ENCODE assay signal across 8 mouse cellular contexts in the genomic region with DNA sequence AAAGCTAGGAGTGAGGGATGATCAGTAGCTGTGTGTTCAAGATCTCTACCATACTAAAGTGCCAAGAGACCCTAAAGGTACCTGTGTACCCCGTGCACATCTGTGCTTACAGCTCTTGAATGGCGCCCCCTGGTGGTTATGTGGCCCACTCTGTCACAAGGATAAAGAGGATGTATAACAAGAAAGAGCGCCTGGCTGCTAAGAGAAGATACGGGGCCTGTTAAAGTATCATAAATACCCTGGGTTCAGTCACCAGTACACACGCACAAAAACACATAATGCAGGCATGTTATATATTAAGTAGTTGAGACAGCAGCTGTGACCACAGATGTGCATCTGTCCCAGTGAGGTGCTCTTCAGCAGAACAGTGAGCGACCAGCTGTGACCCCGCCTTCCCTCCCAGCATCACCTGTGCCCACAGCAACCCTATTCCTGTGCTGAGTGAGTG. TPM values are rescaled to one million over a fixed set of nuclear protein-coding genes. Genes with fewer than 3 reads are reported as not detected.
DNase-seq lines count a peak whose midpoint lies in the region; ATAC-seq and TF ChIP-seq lines count a peak whose summit lies in the region.

No protein-coding gene starts in this region.

- H3K9me3 ChIP-seq in ES-Bruce4 (replicated peaks; ENCODE audit: control insufficient read depth, insufficient read depth, low read length, poor library complexity, severe bottlenecking), result no peaks in the 10 kb centered on the region
- no peaks in the 10 kb centered on the region for H3K9me3 ChIP-seq in liver, embryonic 11.5 days (ENCODE audit: control insufficient read depth, low read length)
- H3K9me3 ChIP-seq in neural tube, embryonic 11.5 days (ENCODE audit: control insufficient read depth, low read length), result no peaks in the 10 kb centered on the region

- TF ChIP-seq POLR2A in ES-Bruce4 (IDR thresholded peaks at IDR 0.05; ENCODE audit: insufficient read depth, low read length), result no peak

- intact Hi-C loops in gastrocnemius, adult 2 months (cut with DNase I), result loop anchor here (2.0 kb wide), 1 partner anchor 60 kb away; the partner anchor contains the start of gene Zfp710

- TF ChIP-seq EP300 in ES-Bruce4 (IDR thresholded peaks at IDR 0.05; ENCODE audit: insufficient read depth, low read depth, low read length), result no peak

- no peaks in the 10 kb centered on the region for H3K4me1 ChIP-seq in ES-Bruce4 (ENCODE audit: control insufficient read depth, insufficient read depth, low read length)
- H3K4me1 ChIP-seq in liver, embryonic 11.5 days (replicated peaks; ENCODE audit: control insufficient read depth, insufficient read depth, low read length), result peaks cover 10% of the 10 kb centered on the region; the same call in 1 of the 2 replicates
- no peaks in the 10 kb centered on the region for H3K4me1 ChIP-seq in neural tube, embryonic 11.5 days (ENCODE audit: control insufficient read depth, insufficient read depth, low read length)

- no peak overlapping the region for H3K27ac ChIP-seq in gastrocnemius, adult 2 months
- H3K27ac ChIP-seq in ES-Bruce4 (ENCODE audit: insufficient read depth, low read length), result no peak overlapping the region
- no peak overlapping the region for H3K27ac ChIP-seq in liver, embryonic 11.5 days (ENCODE audit: low read depth, low read length)
- no peak overlapping the region for H3K27ac ChIP-seq in neural tube, embryonic 11.5 days (ENCODE audit: low read depth, low read length)

- peak; percentile 79 for TF ChIP-seq CTCF in gastrocnemius, adult 2 months (IDR thresholded peaks at IDR 0.05)
- TF ChIP-seq CTCF in ES-Bruce4 (IDR thresholded peaks at IDR 0.05; ENCODE audit: low read depth, low read length), result peak; percentile 79

- no peak overlapping the region for H3K4me3 ChIP-seq in gastrocnemius, adult 2 months
- no peak overlapping the region for H3K4me3 ChIP-seq in ES-Bruce4 (ENCODE audit: low read depth, low read length)
- H3K4me3 ChIP-seq in liver, embryonic 11.5 days (ENCODE audit: low read depth, low read length), result no peak overlapping the region
- no peak overlapping the region for H3K4me3 ChIP-seq in neural tube, embryonic 11.5 days (ENCODE audit: low read depth, low read length)

- H3K4me2 ChIP-seq in liver, embryonic 11.5 days, result no peak overlapping the region
- no peak overlapping the region for H3K4me2 ChIP-seq in neural tube, embryonic 11.5 days (ENCODE audit: low read depth)

- 61% methylated on average over 7 of the region's 7 CpGs for WGBS in liver, embryonic 11.5 days
- 61% methylated on average over 7 of the region's 7 CpGs for WGBS in neural tube, embryonic 11.5 days

- ATAC-seq in common myeloid progenitor, adult 5-6 weeks (replicated peaks; ENCODE audit: low read depth, poor library complexity, severe bottlenecking), result peak; percentile 71
- ATAC-seq in liver, embryonic 11.5 days (replicated peaks; ENCODE audit: low FRiP score), result no peak
- ATAC-seq in neural tube, embryonic 11.5 days (ENCODE audit: insufficient read depth, low FRiP score, low TSS enrichment), result peak; percentile 49; the same call in 1 of the 2 replicates

- DNase-seq in gastrocnemius, adult 2 months, result peak; percentile 81
- no peak for DNase-seq in gastrocnemius, postnatal 25 days
- peak; percentile 80 for DNase-seq in heart, postnatal 4 days
- peak; percentile 63 for DNase-seq in liver, embryonic 11.5 days (ENCODE audit: low spot score)
- DNase-seq in neural tube, embryonic 11.5 days (ENCODE audit: low spot score), result peak; percentile 78
- no peak for DNase-seq in urinary bladder, adult 18-20 months (ENCODE audit: low spot score in 2 of 2)

- no peaks in the 10 kb centered on the region for H3K27me3 ChIP-seq in ES-Bruce4 (ENCODE audit: control insufficient read depth, insufficient read depth, low read length, poor library complexity, severe bottlenecking)
- H3K27me3 ChIP-seq in liver, embryonic 11.5 days (replicated peaks; ENCODE audit: control insufficient read depth, insufficient read depth, low read length), result no peaks in the 10 kb centered on the region
- no peaks in the 10 kb centered on the region for H3K27me3 ChIP-seq in neural tube, embryonic 11.5 days (ENCODE audit: control insufficient read depth, insufficient read depth, low read length)

- H3K36me3 ChIP-seq in ES-Bruce4 (ENCODE audit: control insufficient read depth, insufficient read depth, low read length, poor library complexity, severe bottlenecking), result peaks cover 44% of the 10 kb centered on the region
- peaks cover 19% of the 10 kb centered on the region for H3K36me3 ChIP-seq in liver, embryonic 11.5 days (ENCODE audit: control insufficient read depth, insufficient read depth, low read length)
- H3K36me3 ChIP-seq in neural tube, embryonic 11.5 days (ENCODE audit: control insufficient read depth, insufficient read depth, low read length), result peaks cover 11% of the 10 kb centered on the region

- no peak overlapping the region for H3K9ac ChIP-seq in ES-Bruce4 (ENCODE audit: low read depth, poor library complexity, severe bottlenecking)
- no peak overlapping the region for H3K9ac ChIP-seq in liver, embryonic 11.5 days (ENCODE audit: low read depth, low read length)
- no peak overlapping the region for H3K9ac ChIP-seq in neural tube, embryonic 11.5 days (ENCODE audit: low read length)

RNA-seq across cellular contexts. Expression of gene Idh2, which starts 30.7 kb away (rescaled TPM):
- total RNA-seq in gastrocnemius, adult 2 months (2021), result 100 to 1,000 TPM; 236 to 647 TPM
- 100 to 1,000 TPM; 102 to 256 TPM for total RNA-seq in gastrocnemius, postnatal 25 days (2021)
- 178 and 182 TPM in 2 replicates for polyA plus RNA-seq in ES-Bruce4 (2011; ENCODE audit: insufficient read depth, insufficient read length, low read depth, missing spikeins)
- 233 and 240 TPM in 2 replicates for total RNA-seq in common myeloid progenitor, adult 5-6 weeks (2017)
- 1,000 to 10,000 TPM; 1,640 to 1,742 TPM for total RNA-seq in heart, postnatal 4 days (2021)
- polyA plus RNA-seq in liver, embryonic 11.5 days (2014; fragmentation: Nextera tagmentation; extraction: Ambion mirVana), result 259 and 268 TPM in 2 replicates
- 371 and 381 TPM in 2 replicates for polyA plus RNA-seq in neural tube, embryonic 11.5 days (2014; fragmentation: Nextera tagmentation; extraction: Ambion mirVana)

RNA-seq across cellular contexts. Expression of gene Zfp710, which starts 59.9 kb away (rescaled TPM):
- total RNA-seq in gastrocnemius, adult 2 months (2021), result 10 to 100 TPM; 21.5 to 37.5 TPM
- 10 to 100 TPM; 20.8 to 27.9 TPM for total RNA-seq in gastrocnemius, postnatal 25 days (2021)
- polyA plus RNA-seq in ES-Bruce4 (2011; ENCODE audit: insufficient read depth, insufficient read length, low read depth, missing spikeins), result 80.1 and 86.7 TPM in 2 replicates
- total RNA-seq in common myeloid progenitor, adult 5-6 weeks (2017), result 17.8 and 20.4 TPM in 2 replicates
- total RNA-seq in heart, postnatal 4 days (2021), result 10 to 100 TPM; 20.3 to 20.7 TPM
- polyA plus RNA-seq in liver, embryonic 11.5 days (2014; fragmentation: Nextera tagmentation; extraction: Ambion mirVana), result 10.8 and 11.8 TPM in 2 replicates
- polyA plus RNA-seq in neural tube, embryonic 11.5 days (2014; fragmentation: Nextera tagmentation; extraction: Ambion mirVana), result 21.9 and 24.8 TPM in 2 replicates

Comparison
In these comparisons a context has a peak if more than half of its experiments do, and no peak if none do; other contexts are left out.
1. DNase-seq: peak in gastrocnemius, adult 2 months (single experiment), heart, postnatal 4 days (single experiment), liver, embryonic 11.5 days (single experiment) and neural tube, embryonic 11.5 days (single experiment); none in gastrocnemius, postnatal 25 days (single experiment) and urinary bladder, adult 18-20 months (0 of 2).